Mouse (Mus musculus) skeletal muscle tissue, adult 2 months (tissue): ENCODE data around the gene Slc5a5.

Experiments
- DNase-seq: peaks from one replicate; pipeline ENCODE4 v3.0.0-alpha.2; 2012; ENCODE audit warnings: low read depth, low spot score

Gene Slc5a5

DNA sequence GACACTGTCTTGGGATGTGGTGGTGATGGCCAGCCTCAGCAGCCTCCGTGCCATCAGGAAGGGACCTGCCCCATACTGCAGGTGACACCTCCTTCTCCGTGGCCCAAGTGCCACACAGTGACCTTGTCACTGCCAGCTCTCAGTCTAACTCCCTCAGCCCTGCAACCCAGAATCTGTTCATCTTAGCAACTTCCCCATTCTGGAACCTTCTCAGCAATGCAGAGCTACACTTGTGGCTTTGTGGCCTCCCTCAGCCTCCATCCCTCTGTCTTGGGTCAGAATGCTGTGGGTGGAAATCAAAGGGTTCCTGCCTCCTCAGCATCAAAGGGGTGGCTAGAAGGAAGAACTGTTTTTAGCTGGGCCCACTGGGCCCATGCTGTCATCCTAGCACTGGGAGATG lies 38.7 kb downstream of the Slc5a5 start:
- DNase-seq: no peak

DNA sequence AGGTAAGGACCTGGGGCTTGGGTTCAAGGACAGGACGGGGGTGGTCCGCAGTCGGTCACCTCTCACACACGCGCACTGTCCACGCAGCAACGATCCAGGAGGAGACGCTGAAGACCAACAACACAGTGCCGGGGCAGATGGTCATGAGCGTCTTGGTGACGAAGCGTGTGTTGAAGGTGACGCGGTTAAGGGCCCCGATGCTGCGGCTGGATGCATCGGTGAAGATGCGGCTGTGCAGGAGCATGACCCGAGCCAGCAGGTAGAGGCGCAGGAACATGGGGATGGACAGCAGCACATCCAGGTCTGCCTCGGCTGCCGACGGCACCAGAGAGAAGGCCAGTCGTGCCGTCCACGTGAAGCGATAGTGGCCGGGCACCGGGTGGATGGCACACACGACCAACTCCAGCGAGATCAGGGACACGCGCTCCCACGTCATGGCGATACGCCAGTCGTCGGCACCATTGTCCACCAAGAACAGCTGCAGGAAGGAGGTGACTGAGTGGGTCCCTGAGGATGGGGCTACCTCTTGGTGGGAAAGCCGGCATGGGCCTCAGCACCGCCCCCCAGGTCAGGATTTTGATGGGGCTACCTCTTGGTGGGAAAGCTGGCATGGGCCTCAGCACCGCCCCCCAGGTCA lies 39.8 kb downstream of the Slc5a5 start:
- no peak for DNase-seq

DNA sequence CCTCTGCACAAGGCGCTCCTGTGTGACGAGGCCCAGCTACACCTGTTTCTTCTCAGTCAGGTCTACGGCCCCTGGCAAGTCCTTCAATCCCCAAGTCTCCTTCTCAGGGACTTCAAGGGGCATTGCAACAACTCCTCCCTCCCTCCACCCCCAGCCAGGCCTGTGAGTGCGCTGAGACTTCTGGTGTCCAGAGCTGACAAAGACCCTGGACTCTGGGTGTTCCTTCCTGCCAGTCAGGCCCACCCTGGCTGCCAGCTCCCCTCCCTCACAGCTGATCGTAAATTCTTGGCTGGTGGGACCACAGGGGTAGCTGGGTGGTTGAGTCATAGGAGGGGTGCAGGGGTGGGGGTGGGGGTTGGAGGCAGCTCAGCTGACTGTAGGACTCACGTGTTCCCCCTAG lies 40.7 kb downstream of the Slc5a5 start:
- no peak for DNase-seq

DNA sequence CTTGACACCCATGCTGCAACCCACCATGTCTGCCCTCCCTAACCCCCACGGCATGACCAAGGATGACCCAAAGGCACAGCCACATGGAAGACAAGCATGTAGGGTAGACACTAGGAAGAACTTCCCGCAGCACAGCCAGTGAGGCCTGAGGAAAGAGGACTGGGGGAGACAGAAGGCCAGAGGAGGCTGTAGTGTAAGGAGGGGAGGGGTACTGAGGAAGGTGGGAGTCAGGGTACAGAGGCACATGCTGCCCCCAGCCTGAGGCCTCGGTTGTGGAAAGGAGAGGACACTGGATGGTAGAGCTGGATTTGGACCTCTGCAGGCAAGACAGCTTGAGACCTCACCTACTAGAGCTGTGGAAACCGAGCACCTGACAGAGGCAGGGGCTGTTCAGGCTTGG lies 41.6 kb downstream of the Slc5a5 start:
- no peak for DNase-seq

DNA sequence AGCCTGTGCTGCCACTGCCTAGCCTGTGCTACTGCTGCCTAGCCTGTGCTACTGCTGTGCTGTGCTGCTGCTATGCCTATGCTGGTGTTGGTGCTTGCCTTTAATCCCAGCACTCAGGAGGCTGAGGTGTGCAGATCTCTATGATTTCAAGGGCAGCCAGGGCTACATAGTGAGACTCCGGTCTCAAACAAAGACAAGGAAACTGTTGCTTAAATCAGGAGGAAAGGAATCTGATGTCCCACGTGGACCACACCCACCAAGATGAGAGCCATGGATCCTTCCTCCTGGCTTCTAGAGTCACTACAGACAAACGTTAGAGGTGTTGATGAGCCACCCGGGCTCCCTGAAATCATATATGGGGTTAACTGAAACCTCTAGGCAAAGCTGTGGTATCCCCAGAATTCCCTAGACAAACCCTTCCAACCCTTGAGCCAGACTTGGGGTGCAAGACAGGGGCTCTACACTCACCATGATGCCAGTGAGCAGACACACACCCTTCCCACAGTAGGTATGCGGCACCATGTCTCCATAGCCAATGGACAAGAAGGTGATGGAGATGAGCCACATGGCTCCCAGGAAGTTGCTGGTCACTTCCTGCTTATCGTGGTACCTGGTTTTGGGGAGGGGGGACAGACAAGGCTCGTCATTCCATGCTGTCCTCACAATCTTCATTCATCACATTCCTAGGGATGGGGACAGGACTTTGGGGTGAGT lies 42.3 kb downstream of the Slc5a5 start:
- DNase-seq: no peak

DNA sequence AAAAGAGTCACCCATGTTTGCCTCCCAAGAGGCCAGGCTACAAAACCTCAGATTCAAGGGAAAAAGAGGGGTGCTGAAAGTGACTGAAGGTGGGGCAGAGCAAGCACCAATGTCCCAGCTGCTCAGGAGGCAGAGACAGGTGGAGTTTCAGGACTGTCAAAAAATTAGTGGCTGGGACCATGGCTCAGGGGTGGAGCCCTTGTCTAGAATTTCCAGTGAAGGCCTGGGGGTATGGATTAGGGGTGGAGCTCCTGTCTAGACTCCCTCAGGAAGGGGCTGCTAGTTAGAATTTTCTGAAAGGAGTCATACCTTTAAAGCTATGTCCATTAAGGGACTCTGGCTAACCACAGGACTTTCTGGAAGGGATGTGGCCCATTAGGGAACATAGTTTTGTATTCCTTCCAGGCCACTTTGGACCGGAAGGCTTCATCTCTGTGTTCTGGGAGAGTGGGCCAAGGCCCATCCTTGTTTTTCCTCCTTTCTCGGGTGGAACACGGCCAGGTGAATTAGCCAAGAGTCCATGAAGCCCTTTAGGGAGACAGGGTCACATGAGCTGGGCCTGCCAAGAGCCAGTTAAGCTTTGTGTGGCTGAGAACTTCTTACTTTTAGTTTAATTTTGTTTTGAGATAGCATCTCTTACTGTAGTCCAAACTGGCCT lies 43.1 kb downstream of the Slc5a5 start:
- peak; percentile 82 for DNase-seq

DNA sequence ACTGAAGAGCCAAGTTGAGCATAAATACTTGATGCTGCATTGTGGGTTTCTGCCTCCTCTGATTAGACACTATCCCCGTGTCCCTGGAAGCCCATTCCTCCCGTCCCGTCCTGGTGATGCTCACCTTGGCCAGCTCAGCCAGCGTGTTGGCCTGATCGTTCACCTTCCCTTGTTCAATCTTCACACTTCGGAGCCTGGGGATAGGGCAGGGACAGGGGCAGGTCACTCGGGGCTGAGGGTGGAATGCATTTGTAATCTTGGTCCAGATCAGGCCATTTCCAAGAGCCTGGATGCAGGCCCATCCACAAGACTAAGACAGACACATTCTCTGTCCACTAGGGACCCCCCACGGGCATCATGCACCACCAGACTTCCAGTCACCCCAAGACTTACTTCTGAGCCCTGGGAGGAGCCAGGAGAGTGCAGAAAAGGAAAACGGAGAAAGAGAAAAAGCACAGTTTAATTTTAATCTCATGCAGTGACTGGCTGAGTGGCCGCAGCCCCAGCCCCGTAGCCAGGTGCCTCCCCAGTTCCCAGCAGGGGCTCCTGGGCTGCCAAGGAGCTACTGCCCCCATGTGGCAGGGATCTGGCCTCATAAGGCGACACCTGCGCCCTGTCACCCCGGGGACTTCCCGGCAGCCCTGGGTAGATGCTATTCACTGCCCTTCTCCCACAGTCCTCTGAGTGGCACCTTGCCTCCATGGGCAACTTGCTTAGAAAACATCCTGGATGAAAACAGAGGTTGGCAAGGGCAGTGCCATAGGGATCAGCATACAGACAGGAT lies 46.0 kb downstream of the Slc5a5 start:
- DNase-seq: no peak

DNA sequence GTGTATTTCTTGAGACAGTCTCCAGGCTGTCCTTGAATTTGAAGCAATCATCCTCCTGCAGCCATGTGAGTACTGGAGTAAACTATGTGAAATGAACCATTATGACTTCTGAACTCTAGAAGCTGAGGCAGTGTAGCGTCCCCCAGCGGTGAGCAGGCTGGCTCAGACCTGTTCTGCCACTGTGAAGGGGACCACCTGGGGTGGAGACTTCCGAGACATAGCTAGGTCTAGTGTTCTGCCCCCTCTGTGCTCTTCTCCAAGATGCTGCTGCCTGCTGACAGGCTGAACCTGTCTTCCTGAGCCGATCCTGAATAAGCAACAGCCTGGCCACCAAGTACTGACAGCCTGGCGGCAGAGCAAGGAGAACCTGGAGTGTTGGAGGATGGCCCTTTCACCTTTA lies 47.4 kb downstream of the Slc5a5 start:
- DNase-seq: no peak

DNA sequence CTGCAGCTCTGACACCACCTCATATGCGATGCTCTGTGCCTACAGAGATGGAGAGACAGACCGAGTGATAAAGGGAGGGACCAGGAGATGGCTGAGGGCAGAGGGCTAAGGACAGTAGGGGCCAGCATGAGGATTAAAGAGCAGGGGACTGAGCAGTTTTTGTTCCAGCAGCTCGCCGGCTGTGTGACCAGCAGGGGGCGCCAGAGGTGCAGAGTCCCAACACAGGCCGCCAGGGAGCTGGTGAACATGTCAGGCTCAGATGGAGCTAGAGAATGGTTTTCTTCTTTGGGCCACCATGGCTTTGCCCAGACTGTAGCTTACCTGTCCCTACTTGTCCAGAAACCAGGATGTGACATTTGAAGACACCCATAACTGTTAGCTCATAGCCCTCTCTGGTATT lies 48.0 kb downstream of the Slc5a5 start:
- peak; percentile 76 for DNase-seq

DNA sequence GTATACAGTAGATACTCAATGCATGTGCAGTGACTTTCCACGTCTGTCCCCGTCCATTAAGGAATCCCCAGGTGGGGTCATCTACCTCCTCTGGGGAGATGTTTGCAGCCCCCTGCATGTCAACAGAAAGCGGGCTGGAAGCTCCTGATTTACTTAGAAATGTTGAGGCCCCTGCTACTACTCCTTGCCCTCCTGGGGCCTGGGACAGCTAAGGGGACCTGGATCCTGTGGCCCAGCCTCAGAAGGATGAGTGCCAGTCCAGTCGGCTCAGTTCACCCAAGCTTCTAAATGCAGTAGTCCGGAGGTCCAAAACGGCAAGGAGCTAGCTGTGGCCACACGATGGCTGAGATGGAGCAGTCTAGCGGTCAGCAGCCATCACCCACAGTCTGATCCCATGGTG lies 48.6 kb downstream of the Slc5a5 start:
- no peak for DNase-seq

DNA sequence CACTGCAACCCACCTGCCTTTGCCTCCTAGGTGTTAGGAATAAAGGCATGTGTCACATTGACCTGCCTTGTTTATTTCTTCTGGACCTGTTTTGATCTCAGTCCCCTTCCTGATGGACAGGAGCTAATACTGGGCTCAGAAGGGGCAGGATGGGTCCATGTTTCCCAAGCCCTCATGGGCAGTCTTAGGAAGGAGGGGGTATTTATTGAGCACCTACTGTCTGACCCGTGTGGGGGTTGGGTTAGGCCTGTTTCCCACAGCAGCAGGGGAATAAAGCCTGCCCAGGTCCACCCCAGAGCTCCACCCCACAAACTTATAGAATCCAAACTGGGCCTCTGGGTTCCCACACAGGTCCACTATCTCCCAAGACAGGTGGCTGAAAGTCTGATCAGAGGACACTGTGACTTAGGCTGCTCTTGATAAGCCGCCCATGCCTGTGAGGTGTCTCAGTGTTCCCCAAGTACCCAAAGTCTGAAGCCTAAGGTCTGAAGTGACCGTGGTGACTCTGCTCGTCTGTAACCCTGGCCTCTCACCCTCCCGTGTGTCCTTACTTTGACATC lies 49.3 kb downstream of the Slc5a5 start:
- DNase-seq: no peak

DNA sequence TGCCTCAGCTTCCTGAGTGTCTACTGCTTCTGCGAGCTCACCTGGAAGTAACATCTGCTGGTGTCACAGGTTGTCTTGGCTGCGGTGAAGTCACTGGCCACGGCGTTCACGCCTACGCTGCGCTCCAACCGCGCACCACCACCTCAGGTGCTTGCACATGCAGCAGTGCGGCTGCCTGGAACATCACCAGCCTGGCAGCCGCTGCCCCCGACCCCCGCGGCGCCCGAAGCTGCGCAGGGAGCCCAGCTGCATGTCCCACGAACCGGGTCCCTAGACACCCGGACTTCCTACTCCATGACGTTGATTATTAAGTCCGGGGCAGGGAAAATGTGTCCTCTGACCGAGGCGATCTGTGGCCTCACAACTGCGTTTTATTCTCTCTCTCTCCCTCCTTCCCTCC lies 50.1 kb downstream of the Slc5a5 start:
- DNase-seq: no peak

DNA sequence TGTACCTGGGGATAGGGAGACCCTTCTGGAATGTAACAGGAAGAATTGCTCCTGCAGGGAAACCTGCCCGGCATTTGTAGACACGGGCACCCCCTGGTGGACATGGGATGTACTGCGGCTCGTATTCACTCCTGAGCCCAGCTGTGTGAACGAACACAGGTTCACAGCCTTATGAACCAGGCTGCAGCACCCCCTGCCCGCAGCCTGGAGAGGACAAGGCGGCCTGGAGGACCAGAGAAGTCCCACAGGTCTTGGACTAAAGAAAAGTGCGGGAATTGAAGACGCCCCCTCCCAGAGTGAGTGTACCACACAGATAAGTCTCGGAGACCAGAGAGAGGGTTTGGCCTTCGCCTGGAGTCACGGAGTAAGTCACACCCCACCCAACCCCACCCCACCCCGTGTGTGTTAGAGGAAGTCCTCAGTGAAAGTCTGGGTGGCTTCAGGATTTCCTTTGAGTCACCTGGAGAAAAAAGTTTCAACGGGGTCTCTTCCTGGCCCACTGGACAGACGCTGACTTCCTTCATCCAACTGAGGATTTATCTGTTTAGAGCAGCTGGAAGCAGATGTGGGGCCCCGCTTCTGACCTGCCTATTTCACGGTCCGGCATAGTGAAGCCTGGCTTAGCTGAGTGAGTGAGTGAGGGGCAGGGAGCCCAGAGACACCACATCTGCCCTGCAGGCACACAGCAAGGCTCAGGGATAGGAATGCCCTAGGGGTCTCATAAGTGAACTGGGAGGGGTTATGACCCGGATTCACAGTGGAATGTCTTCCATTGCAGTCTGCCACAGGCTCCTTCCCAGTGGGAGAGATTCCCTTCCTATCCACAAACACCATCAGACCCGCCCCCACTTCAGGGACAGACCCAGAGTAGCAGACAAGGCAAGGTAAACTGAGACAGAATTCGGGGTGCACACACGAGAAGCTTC lies 51.1 kb downstream of the Slc5a5 start:
- peak; percentile 84 for DNase-seq

DNA sequence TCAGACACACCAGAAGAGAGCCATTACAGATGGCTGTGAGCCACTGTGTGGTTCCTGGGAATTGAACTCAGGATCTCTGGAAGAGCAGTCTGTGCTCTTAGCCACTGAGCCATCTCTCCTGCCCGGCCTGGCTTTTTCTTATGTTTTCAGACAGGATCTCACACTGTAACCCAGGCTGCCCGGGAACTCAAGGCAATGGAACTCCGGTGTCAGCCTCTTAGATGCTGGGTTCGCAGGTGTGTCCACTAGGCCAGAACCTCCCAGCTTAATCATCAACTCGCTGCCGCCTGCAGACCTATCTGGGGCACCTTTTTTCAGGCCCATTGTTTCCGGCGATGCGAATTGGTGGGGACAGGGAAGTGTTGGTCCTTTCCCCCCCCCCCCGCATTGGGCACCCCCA lies 52.0 kb downstream of the Slc5a5 start:
- no peak for DNase-seq

DNA sequence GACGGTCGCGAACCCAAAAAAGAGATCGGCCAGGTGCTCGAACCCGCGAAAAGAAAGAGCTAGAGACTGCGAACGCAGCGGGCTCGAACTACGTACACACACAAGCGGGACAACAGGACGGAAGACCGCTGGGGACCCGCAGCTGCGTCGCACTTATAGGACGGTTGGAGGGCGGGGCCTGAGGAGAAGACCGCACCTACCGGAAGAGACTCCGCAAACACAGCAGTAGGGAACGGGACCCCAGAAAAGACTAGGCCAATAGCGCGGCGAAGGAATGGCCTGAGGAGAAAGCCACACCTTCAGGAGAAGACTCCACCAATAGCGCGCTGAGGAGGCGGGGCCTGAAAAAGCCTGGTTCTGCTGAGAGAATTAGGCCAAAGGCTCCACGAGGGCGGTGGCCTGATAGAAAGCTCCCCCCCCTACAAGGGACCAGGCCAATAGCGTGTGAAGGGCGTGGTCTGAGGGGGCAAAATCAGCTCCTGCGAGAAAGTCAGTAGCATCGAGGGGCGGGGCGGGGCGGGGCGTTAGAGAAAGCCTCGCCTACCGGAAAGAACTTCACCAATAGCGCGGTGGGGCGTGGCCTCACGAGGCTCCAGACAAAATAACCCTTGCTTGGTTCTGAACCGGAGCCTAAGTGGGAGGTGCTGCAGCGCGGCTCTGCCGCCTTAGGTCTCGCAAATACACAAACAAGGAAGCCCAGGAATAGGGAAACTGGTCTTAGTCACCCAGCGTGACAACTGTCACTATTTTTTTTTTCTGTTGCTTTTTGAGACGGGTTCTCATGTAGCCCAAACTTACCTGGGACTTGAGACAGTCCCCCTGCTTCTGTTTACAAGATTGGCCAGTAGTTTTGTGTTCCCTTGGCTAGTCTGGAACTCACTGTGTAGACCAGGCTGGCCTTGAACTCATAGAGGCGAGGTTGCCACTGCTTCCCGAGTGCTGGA lies 52.9 kb downstream of the Slc5a5 start, which contains the start of gene Arrdc2:
Arrdc2 (minus strand) TSS at position 313 of the 944 bp plus-strand sequence.
- peak; percentile 100 for DNase-seq

DNA sequence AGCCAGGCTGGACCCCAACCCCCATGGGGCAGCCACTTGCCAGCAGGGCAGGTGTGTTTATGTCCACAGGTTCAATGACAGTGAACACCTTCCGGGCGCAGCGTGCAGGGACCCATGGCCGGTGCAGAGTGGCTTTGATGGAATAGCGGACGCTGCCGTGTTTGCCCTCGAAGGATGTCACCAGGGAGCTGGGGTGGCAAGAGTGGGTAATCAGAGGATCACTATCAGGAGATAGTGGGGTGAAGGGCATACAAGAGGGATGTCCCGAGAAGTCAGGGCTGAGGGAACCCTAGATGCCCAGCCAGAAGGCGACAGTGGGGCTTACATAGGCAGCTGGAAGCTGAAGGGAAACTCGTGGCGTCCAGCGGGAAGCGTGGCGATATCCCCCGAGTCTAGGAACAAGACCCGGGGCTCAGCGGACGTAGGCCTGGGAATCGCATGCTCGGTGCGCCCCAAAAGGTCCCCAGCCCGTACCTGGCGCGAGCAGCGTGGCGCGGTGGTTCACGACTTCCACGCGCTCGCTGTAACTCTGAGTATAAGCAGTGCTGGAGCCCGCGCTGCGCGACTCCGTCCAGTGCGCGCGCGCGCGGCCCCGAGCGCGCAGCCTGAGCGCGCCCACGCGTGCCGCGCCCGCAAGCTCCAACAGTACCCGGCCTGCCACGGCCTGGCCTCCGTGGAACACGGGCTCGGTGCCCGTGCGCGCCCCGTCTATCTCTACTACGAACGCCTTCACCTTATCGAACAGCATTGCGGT lies 53.7 kb downstream of the Slc5a5 start:
- DNase-seq: no peak

DNA sequence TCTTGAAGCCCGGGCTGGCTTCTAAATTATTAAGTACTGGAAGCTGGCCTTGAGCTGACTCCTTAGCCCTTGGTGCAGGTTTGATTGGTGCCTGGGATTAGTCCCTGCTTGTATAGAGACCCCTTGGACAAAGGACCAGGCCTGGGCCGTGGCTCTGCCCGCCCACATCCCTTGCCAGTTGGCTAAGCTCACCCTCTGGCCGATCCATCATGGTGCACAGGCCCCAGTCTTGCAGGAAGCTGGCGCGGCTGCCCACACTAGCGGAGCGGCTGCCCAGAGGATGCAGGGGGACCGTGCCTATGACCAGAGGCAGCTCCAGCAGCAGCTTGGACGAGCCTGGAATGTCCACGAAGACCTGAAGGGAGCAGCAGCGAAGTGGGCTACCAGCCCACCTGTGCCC lies 55.9 kb downstream of the Slc5a5 start:
- DNase-seq: no peak

DNA sequence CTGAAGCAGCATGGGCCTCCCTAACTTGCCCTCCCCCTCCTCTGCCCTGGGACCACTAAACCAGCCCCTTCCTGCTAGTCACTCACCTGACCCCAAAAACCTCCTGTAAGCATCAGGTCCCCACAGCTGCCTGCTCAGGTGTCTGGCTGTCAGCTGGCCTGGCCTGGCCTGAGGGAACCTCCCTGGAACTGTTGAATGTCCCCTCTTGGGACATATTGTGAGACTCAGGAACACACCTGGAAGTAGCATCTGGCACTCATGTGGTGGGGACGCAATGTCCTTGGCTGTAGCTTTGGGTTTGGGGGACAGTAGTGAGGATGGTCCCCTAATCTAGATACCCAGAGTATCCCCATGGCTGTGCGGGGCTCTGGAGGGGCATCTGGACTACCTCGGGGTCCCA lies 58.5 kb downstream of the Slc5a5 start:
- peak; percentile 63 for DNase-seq

DNA sequence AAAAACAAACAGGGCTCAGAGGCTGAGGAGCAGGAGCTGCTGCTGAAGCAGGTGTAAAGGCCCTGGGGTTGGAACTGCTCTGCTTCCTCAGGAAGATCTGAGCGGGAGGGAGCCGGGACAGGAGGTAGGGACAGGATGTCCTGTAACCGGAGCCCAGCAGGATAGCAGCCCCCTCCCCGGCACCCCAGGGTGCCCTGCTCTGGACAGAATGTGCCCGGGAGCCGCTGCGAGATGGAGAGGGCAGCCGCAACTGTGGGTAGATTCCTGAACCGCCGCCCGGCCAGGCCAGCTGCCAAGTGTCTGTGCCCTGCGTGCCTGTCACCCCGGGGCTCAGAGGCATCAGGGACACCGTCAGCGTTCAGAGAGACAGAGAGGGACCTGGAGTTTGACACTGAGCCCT lies 59.0 kb downstream of the Slc5a5 start:
- peak; percentile 95 for DNase-seq
